Mouse (Mus musculus) hindbrain, embryonic 16.5 days (tissue): ENCODE measurements around the gene Aqp2. TPM values are rescaled to one million over a fixed set of nuclear protein-coding genes. Genes with fewer than 3 reads are reported as not detected.

Experiments used
- ATAC-seq: fragments of 200-750 bp; cut with Nextera tagmentation; 2 replicates; pipeline ENCODE4 v1.8.0; 2017; ENCODE audit warnings: moderate TSS enrichment, moderate library complexity
- H3K27ac ChIP-seq: fragments of 300-500 bp; sonication (generic); 2 replicates; pipeline ENCODE4 v1.5.1; 2014; ENCODE audit warnings: low read depth, mild to moderate bottlenecking, control low read depth, low read length, moderate library complexity
- H3K27me3 ChIP-seq: fragments of 300-500 bp; sonication (generic); replicated peaks from 2 replicates; pipeline ENCODE4 v1.6.1; 2014; ENCODE audit warnings: low read length; ENCODE audit not compliant: control insufficient read depth, insufficient read depth
- H3K36me3 ChIP-seq: fragments of 300-500 bp; sonication (generic); 2 replicates; pipeline ENCODE4 v1.6.1; 2014; ENCODE audit warnings: mild to moderate bottlenecking, low read length, moderate library complexity, mixed read lengths; ENCODE audit not compliant: control insufficient read depth, insufficient read depth
- H3K4me1 ChIP-seq: fragments of 300-500 bp; sonication (generic); 2 replicates; pipeline ENCODE4 v1.6.1; 2014; ENCODE audit warnings: low read depth, low read length; ENCODE audit not compliant: control insufficient read depth, insufficient read depth
- H3K4me2 ChIP-seq: fragments of 300-500 bp; sonication (generic); 2 replicates; pipeline ENCODE4 v1.6.1; 2014; ENCODE audit warnings: mild to moderate bottlenecking, low read length, control low read depth, moderate library complexity
- H3K4me3 ChIP-seq: fragments of 300-500 bp; sonication (generic); 2 replicates; pipeline ENCODE4 v1.5.1; 2014; ENCODE audit warnings: mild to moderate bottlenecking, low read length, control low read depth, moderate library complexity
- H3K9ac ChIP-seq: fragments of 300-500 bp; sonication (generic); 2 replicates; pipeline ENCODE4 v1.6.1; 2014; ENCODE audit warnings: low read depth, mild to moderate bottlenecking, control low read depth, low read length, moderate library complexity
- H3K9me3 ChIP-seq: fragments of 300-500 bp; sonication (generic); 2 replicates; pipeline ENCODE4 v1.6.1; 2014; ENCODE audit warnings: mild to moderate bottlenecking, low read length, moderate library complexity; ENCODE audit not compliant: control insufficient read depth
- polyA plus RNA-seq: library from polyadenylated mRNA; unstranded; fragments of >200 nt; fragmentation: Nextera tagmentation; extraction: Ambion mirVana; gene quantifications from 2 replicates; pipeline ENCODE4 v1.2.1, GENCODE M21; 2015

Gene Aqp2
- polyA plus RNA-seq, 1 experiment from 2014 or later = not detected

DNA sequence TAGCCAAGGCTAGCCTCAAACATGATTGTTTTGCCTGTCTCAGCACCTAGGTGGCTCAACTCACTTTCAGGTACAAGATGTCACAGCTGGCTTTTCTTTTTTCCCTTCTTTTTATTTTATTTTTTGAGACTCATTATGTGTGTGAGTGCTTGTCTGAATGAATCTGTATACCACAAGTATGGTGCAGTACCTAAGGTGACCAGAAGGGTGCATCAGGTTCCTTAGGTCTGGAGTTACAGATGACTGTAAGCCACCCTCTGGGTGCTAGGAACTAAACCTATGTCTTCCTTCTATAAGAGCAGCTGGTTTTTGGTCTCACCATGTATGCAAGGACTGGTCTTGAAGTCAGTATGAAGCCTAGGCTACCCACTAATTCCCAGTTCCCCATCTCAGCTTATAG is 52.8 kb downstream of the Aqp2 start:
- no peak for ATAC-seq
- no peaks in the 10 kb centered on the region for H3K27me3 ChIP-seq
- H3K9me3 ChIP-seq = no peaks in the 10 kb centered on the region
- no peak overlapping the region for H3K9ac ChIP-seq
- H3K4me1 ChIP-seq = no peaks in the 10 kb centered on the region
- H3K4me2 ChIP-seq = no peak overlapping the region
- H3K4me3 ChIP-seq = no peak overlapping the region
- H3K36me3 ChIP-seq = peaks cover 13% of the 10 kb centered on the region
- no peak overlapping the region for H3K27ac ChIP-seq

Other genes starting within 250 kb of the Aqp2 start
- 7.4 and 9.7 TPM in 2 replicates for gene Fmnl3, start 208.6 kb upstream of the Aqp2 start, polyA plus RNA-seq
- gene Tmbim6, start 186.2 kb upstream of the Aqp2 start, polyA plus RNA-seq = 346 and 350 TPM in 2 replicates
- gene Nckap5l, start 121.3 kb upstream of the Aqp2 start, polyA plus RNA-seq = 11.6 and 17.7 TPM in 2 replicates
- gene Bcdin3d, start 104.3 kb upstream of the Aqp2 start, polyA plus RNA-seq = 16.8 and 17.7 TPM in 2 replicates
- 58.2 and 66.8 TPM in 2 replicates for gene Faim2, start 50.9 kb upstream of the Aqp2 start, polyA plus RNA-seq
- 0.70 and 0.95 TPM in 2 replicates for gene Aqp5, start 11.7 kb downstream of the Aqp2 start, polyA plus RNA-seq
- 0.68 and 0.70 TPM in 2 replicates for gene Aqp6, start 22.3 kb downstream of the Aqp2 start, polyA plus RNA-seq
- 56.7 and 64.6 TPM in 2 replicates for gene Racgap1, start 72.6 kb downstream of the Aqp2 start, polyA plus RNA-seq
- 45.1 and 59.4 TPM in 2 replicates for gene Asic1, start 91.3 kb downstream of the Aqp2 start, polyA plus RNA-seq
- gene Smarcd1, start 123.1 kb downstream of the Aqp2 start, polyA plus RNA-seq = 71.7 and 86.2 TPM in 2 replicates
- not detected in 2 replicates for gene Gm17349, start 126.4 kb downstream of the Aqp2 start, polyA plus RNA-seq
- gene Gpd1, start 138.5 kb downstream of the Aqp2 start, polyA plus RNA-seq = 3.1 and 4.6 TPM in 2 replicates
- 175 and 191 TPM in 2 replicates for gene Cox14, start 146.6 kb downstream of the Aqp2 start, polyA plus RNA-seq
- 91.9 and 95.2 TPM in 2 replicates for gene Cers5, start 193.8 kb downstream of the Aqp2 start, polyA plus RNA-seq